Mouse (Mus musculus): ENCODE data around the gene Slc35e2. TPM values are rescaled to one million over a fixed set of nuclear protein-coding genes. Genes with fewer than 3 reads are reported as not detected.
"Not testable (repeated sequence)": the region's sequence is repeated elsewhere in the genome, so short reads cannot be mapped to it uniquely, and the experiment has no call there.

Gene Slc35e2
- total RNA-seq, 2 experiments from 2014 or later, result 3.3 to 5.7 TPM

DNA sequence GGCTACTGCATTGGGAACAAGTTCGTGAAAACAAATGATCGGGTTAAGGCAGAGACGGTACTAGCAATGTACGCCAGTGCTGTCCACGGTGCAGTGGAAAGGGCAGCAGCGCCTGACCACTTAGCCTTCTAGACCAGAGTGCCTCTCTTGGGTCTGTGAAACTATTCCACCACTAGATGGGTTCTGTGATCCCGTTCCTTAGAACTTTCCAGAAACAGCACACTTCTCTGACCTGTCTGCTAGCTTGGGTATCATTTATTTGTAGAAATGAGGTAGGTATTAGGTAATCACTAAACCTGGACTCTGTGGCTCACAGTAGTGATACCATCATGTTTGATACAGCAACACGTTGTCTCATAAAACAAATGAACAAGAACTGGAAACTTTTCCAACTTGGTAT lies 34.7 kb upstream of the Slc35e2 start:
- intact Hi-C loops (cut with DNase I), result loop anchor here (5.0 kb wide), 1 partner anchor 194 kb away; no protein-coding TSS in a partner anchor
- no peak for TF ChIP-seq CTCF (IDR thresholded peaks at IDR 0.05)
- Histone ChIP-seq H3K4me3 (no peak overlapping the region; the same call in 1 of the 2 replicates), H3K27ac (peak overlapping the region; percentile 38)
- no peak for DNase-seq

DNA sequence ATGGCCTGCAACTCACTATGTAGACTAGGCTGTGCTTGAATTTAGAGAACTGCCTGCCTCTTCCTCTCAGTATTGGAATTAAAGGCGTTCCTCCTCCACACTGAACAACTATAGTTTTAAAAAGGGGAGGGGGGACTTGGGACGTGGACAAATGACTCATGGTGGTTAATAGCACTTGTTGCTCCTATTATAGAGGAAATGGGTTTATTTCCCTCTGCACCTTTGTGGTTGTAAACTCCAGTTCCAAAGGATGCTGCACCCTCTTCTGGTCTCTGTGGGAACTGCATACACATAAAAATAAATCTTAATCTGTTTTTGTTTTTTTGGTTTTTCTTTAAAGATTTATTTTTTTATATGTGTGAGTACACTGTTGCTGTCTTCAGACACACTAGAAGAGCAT lies 33.0 kb upstream of the Slc35e2 start:
- H3K4me3 ChIP-seq, result no peak overlapping the region
- H3K27ac ChIP-seq, result peak overlapping the region; percentile 61
- intact Hi-C loops (cut with DNase I), result loop anchor here (1.0 to 5.0 kb wide), 2 partner anchors 87 to 196 kb away; no protein-coding TSS in a partner anchor
- peak; percentile 84 for TF ChIP-seq CTCF (IDR thresholded peaks at IDR 0.05)
- no peak for DNase-seq

DNA sequence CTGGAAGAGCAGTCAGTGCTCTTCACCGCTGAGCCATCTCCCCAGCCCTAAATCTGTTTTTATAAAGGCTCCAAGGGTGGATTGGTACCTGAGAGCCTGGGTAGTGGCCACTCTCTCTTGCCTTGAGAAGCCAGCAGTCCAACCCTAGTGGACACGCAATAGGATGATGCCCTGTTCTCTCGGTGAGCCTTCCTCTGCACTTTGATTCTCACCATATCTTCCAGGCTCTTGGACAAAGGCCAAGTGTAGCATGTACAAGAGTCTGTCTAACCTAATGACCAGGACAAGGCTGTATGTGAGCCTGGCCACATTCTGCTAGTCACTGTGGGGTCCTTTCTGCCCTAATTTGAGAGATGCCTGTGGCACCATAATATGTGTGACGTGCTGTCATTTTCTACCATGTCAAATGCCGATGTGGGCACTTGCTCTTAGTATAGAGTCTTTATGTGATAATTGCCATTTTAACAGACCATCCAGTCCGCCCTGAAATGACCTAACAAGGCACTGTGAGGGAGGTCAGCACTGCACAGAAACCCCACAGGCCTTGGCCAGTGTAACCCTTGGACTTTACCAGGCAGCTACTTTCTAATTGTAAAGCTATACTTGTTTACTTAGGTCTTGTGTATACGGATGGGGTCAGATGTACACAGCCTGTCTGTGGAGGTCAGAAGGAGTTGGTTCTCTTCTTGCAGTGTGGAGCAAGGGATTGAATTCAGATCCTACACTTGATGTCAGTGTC lies 32.4 kb upstream of the Slc35e2 start:
- intact Hi-C loops (cut with DNase I), result loop anchor here (1.0 to 5.0 kb wide), 2 partner anchors 88 to 196 kb away; no protein-coding TSS in a partner anchor
- no peak for DNase-seq
- H3K4me3 ChIP-seq, result no peak overlapping the region
- no peak for TF ChIP-seq CTCF (IDR thresholded peaks at IDR 0.05)
- peak overlapping the region; percentile 61 for H3K27ac ChIP-seq

DNA sequence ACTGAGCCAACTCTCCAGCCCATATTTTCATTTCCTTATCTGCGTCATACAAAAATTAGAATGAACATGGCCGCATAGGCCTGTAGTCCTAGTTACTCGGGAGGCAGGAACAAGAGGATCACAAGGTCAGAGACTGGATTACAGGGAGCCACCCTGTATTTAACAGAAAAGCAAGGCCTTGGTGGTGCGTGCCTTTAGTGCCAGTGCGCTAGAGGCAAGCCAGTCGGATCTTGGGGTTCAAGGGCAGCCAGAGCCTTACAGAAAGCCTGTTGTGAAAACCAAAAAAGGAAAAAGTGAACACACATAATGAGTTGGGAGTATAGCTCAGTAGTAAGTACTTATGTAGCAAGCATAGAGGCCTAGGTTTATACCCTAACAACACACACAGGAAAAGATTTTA lies 31.4 kb upstream of the Slc35e2 start:
- intact Hi-C loops (cut with DNase I), result loop anchor here (5.0 kb wide), 1 partner anchor 198 kb away; no protein-coding TSS in a partner anchor
- Histone ChIP-seq H3K4me3 (no peak overlapping the region), H3K27ac (peak overlapping the region; percentile 63; the same call in 1 of the 2 replicates)
- no peak for TF ChIP-seq CTCF (IDR thresholded peaks at IDR 0.05)
- no peak for DNase-seq

DNA sequence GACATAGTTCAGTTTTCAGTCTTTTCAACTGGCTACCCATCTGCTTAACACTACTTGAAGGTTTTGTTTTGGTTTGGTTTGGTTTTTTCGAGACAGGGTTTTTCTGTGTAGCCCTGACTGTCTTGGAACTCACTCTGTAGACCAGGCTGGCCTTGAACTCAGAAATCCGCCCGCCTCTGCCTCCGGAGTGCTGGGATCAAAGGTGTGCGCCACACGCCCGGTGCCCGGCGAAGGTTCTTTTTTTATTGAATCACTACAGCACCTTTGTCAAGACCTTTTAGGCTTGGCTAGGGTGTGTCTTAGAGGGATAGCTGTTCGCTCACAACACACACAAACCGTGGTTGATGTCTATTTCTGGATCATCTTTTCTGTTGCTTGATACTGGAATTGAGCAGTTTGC lies 30.9 kb upstream of the Slc35e2 start:
- peak overlapping the region; percentile 63; the same call in 1 of the 2 replicates for H3K27ac ChIP-seq
- intact Hi-C loops (cut with DNase I); DNase-seq; H3K4me3 ChIP-seq: not testable (repeated sequence)

DNA sequence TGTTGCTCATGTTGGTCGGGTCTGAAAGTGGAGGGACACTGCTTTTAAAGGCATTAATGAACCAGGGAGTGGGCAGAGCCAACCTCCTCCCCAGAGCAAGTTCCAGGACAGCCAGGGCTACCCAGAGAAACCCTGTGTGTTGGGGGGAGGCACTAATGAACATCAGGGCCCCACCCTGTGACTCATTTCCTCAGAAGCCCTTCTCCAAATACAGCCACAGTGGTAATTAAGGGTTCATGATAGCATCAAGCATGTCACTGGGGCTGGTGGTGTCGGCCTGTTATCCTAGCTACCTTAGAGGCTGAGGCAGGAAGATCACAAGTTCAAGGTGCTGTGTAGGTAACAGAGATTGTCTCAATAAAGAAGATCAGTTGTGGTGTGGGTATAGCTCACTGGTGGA lies 29.8 kb upstream of the Slc35e2 start:
- TF ChIP-seq CTCF (IDR thresholded peaks at IDR 0.05), result no peak
- Histone ChIP-seq H3K27ac (peak overlapping the region; percentile 73), H3K4me3 (no peak overlapping the region)
- intact Hi-C loops (cut with DNase I), result no loop called here
- DNase-seq, result no peak

DNA sequence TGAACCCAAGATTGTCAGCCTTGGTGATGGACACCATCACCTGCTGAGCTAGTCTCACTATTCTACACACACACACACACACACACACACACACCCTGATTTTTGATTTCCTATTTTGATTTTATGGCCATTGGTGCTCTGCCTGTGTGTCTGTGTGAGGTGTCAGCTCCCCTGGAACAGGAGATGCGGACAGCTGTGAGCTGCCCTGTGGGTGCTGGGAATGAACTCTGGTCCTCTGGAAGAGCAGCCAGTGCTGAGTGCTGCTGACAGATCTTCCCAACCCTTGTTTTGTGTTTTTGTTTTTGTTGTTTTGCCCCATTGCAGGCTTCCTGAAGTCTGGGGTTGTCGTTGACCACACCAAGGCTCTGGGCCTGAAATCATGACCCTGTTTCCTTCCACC lies 28.1 kb upstream of the Slc35e2 start:
- DNase-seq, result no peak
- H3K27ac ChIP-seq, result peak overlapping the region; percentile 92

DNA sequence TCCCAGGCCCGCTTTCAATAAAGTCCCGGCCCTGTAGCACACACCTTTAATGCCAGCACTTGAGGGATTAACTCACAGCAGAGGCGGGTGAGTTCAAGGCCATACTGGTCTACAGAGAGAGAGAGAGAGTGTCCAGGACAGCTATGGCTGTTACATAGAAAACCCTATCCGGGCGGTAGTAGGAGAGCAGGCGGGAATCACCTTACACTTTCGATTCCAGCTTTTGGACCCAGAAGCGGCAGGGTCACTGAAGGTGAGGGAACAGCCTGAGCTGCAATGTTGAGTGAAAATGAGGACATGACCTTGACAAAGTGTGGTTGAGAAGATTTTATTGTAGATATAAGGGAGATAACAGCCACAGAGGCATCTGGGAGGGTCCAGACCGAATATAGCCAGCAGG lies 27.3 kb upstream of the Slc35e2 start:
- no peak for DNase-seq
- H3K4me3 ChIP-seq, result no peak overlapping the region
- H3K27ac ChIP-seq, result peak overlapping the region; percentile 92
- TF ChIP-seq CTCF (IDR thresholded peaks at IDR 0.05), result no peak
- intact Hi-C loops (cut with DNase I), result no loop called here

More for the DNA sequence above, 28.1 kb upstream of the Slc35e2 start:
- no peak for TF ChIP-seq CTCF (IDR thresholded peaks at IDR 0.05)
- intact Hi-C loops (cut with DNase I), result no loop called here
- H3K4me3 ChIP-seq, result 0 out of 2 replicates have a peak overlapping the region, but pooled peaks have one; percentile 1

DNA sequence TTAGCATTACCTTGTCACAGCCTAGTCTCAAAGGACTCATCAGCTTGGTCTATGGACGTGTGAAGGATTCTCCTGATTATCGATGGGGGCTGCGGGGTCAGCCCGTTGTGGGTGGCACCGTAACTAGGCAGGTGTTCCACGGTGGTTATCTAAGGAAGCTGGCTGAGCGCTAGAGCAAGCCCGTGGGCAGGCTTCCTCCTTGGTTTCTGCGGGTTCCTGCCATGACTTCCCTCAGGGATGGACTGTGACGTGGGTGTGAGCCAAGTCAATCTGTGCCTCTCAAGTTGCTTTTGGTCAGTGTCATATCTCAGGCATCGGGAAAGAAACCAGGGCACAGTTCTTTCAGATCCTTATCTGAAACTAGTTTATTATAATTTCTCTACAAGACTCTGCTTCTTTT lies 26.3 kb upstream of the Slc35e2 start:
- Histone ChIP-seq H3K27ac (peak overlapping the region; percentile 92), H3K4me3 (peak overlapping the region; percentile 38)
- DNase-seq, result peak; percentile 72
- intact Hi-C loops (cut with DNase I), result no loop called here
- no peak for TF ChIP-seq CTCF (IDR thresholded peaks at IDR 0.05)

DNA sequence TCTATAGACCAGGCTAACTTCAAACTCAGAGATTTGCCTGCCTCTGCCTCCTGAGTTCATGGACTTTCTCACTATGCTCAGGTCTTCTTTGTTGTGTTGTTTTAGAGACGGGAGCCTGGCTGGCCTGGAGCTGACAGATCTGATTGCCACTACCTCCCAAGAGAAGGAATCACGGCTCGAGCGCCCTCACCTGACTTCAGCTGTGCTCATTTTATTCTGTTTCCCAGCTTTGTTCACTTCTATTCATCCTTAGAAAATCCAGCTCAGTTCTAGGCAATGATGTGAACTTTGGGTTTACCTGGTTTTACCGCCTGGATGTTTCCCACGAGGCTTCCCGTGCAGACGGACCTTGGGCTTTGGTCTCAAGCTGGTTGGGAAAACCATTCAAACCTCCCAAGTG lies 25.7 kb upstream of the Slc35e2 start:
- intact Hi-C loops (cut with DNase I), result no loop called here
- Histone ChIP-seq H3K4me3 (no peak overlapping the region), H3K27ac (peak overlapping the region; percentile 92)
- no peak for TF ChIP-seq CTCF (IDR thresholded peaks at IDR 0.05)
- no peak for DNase-seq

DNA sequence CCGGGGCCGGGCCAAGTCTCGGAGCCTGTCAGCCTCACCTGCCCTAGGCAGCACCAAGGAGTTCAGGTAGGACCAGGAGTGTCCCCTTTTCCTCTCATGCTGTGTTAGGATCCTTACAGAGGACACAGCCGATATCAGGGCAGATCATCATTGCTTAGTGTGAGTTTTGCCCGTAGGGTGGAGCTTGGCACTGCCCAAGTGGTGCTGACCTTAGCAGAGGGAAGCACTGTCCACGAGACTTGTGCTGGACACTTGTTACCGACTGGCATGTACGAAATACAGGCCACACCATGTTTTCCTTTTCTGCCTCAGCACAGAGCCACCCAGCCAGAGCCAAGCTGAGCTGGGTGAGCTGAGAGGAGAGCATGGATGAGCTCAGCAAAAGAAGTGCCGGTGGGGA lies 24.1 kb upstream of the Slc35e2 start:
- TF ChIP-seq CTCF (IDR thresholded peaks at IDR 0.05), result no peak
- Histone ChIP-seq H3K4me3 (no peak overlapping the region; the same call in 1 of the 2 replicates), H3K27ac (peak overlapping the region; percentile 92)
- intact Hi-C loops (cut with DNase I), result no loop called here
- DNase-seq, result peak; percentile 77

DNA sequence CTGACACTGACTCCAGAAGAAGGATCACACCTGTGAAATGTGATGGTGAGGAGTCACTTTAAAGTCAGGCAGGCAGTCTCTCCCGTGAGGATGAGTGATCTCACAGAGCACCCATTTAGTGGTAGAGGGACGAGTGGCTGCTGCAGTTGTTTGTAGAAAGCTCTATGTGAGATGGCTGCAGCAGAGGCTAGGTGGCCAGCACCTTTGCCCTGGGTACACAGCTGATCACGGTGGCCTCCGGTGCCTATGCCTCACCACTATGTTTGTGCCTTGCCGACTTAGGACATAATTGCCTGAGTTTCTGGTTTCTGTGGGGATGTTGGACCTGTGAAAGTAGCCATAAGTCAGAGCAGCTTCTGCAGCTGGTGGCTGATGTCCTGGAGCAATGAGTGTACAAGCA lies 23.5 kb upstream of the Slc35e2 start:
- DNase-seq, result no peak
- TF ChIP-seq CTCF (IDR thresholded peaks at IDR 0.05), result no peak
- Histone ChIP-seq H3K4me3 (peak overlapping the region; percentile 43), H3K27ac (peak overlapping the region; percentile 92)
- intact Hi-C loops (cut with DNase I), result no loop called here

DNA sequence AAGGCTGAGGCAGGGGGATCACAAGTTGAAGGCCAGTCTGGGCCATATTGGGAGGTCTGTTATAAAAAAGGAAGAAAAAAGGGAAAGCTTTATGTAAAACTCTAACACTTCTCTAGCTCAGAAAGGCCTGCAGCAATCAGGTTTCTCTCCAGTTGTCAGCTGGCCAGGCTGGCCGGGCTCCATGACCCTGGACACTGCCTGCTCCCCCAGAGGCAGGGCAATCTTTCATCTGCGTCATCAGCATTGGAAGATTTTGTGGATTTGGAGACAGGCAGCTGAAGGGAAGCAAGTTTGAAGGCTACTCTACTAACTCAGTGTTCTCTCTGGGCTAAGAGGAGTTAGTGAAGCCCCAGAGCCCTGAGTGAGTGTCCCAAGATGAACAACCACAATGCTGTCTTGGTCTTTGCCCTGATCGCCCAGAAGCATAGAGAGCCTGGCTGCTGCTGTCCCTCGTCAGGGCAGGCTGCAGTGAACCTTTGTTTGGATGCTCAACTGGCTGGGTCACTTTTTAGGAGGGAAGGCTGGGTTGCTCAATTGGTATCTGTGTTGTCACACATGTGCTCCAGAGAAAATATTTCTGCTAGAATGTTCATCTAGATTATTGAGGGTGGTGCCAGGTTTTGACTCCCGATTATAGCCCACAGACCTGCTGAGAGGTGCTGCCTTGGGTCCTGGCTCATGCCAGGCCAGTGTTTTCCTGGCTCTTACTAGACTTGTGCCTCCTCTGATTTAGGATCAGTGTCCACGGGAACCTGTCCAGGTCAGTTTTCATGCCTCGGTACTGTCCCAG lies 22.7 kb upstream of the Slc35e2 start:
- Histone ChIP-seq H3K27ac (peak overlapping the region; percentile 92), H3K4me3 (peak overlapping the region; percentile 43)
- intact Hi-C loops (cut with DNase I), result no loop called here
- TF ChIP-seq CTCF (IDR thresholded peaks at IDR 0.05), result no peak
- peak; percentile 93 for DNase-seq
